Mouse (Mus musculus): ENCODE measurements at regions not wholly inside any gene's neighbourhood (a gene's known extent, or its start where the extent isn't known, plus 50 kb on each side); places are given as distances from the start of the nearest gene placed in this dataset.

DNA sequence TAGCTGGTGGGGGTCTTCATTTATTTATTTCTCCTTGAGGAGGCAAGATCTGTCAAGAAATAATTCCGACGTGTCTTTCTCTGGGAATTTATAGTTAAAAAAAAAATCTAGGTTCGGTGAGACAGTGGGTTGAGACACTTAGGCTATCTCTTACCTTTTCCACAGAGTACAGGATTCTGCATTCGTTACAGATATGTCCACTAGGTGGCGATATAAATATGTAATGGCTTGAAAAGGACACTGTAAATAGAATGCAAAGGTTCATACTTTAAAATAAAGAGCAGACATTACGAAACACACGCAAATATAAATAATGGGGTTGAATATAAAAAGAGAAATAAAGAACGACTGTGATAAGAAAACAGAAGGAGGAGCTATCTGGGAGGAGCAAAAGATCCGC lies 517.5 kb downstream of the Cps1 start:
- TF ChIP-seq SMC3 (IDR thresholded peaks at IDR 0.05; ENCODE audit: low read depth, low read length): peak; percentile 45
- TF ChIP-seq ZC3H11A (IDR thresholded peaks at IDR 0.05; ENCODE audit: low read depth, low read length): 0 out of 2 replicates have a peak, but pooled peaks have one; percentile 16
- TF ChIP-seq E2F4 (IDR thresholded peaks at IDR 0.05; ENCODE audit: borderline replicate concordance, low read depth, low read length): no peak
- peak; percentile 42 for TF ChIP-seq RAD21 (IDR thresholded peaks at IDR 0.05; ENCODE audit: low read depth, low read length)
- no peak for TF ChIP-seq MAZ (IDR thresholded peaks at IDR 0.05; ENCODE audit: low read depth, low read length)
- TF ChIP-seq CTCF (IDR thresholded peaks at IDR 0.05 in 2 of 3, conservative IDR thresholded peaks at IDR 0.05 in 1 of 3; ENCODE audit: control insufficient read depth in 1 of 3, insufficient read depth in 1 of 3, low read depth in 2 of 3, low read length in 3 of 3, poor library complexity in 1 of 3, severe bottlenecking in 1 of 3): peak in 2 of 3 experiments; percentile 24 to 43; a peak in 3 of 6 replicates
- no peak overlapping the region for H3K4me3 ChIP-seq (ENCODE audit: control insufficient read depth in 1 of 2, insufficient read depth in 1 of 2, low read depth in 2 of 2, low read length in 2 of 2)
- no peaks in the 10 kb centered on the region for H3K27me3 ChIP-seq (ENCODE audit: control insufficient read depth in 1 of 2, insufficient read depth in 2 of 2, low read length in 2 of 2)
- no peaks in the 10 kb centered on the region for H3K4me1 ChIP-seq (ENCODE audit: control insufficient read depth in 1 of 2, insufficient read depth in 2 of 2, low read length in 2 of 2)
- H3K9me3 ChIP-seq (replicated peaks; ENCODE audit: insufficient read depth, low read length): no peaks in the 10 kb centered on the region
- DNase-seq (ENCODE audit: low read depth, low spot score): peak; percentile 34
- no peaks in the 10 kb centered on the region for H3K36me3 ChIP-seq (ENCODE audit: control insufficient read depth in 1 of 2, insufficient read depth in 2 of 2, low read length in 2 of 2)
- H3K79me2 ChIP-seq (ENCODE audit: control insufficient read depth, insufficient read depth, low read length, poor library complexity): no peaks in the 10 kb centered on the region
- no peak overlapping the region for H3K9ac ChIP-seq (ENCODE audit: control insufficient read depth, low read depth, low read length, poor library complexity, severe bottlenecking)
- H3K27ac ChIP-seq (ENCODE audit: control insufficient read depth, low read depth, low read length): no peak overlapping the region

- Histone ChIP-seq H3K4me3 (ENCODE audit: control insufficient read depth in 1 of 2, insufficient read depth in 1 of 2, low read depth in 2 of 2, low read length in 2 of 2) (no peak overlapping the region), H3K36me3 (ENCODE audit: control insufficient read depth in 1 of 2, insufficient read depth in 2 of 2, low read length in 2 of 2) (no peaks in the 10 kb centered on the region), H3K4me1 (ENCODE audit: control insufficient read depth in 1 of 2, insufficient read depth in 2 of 2, low read length in 2 of 2) (no peaks in the 10 kb centered on the region), H3K27me3 (ENCODE audit: control insufficient read depth in 1 of 2, insufficient read depth in 2 of 2, low read length in 2 of 2) (no peaks in the 10 kb centered on the region), H3K27ac (ENCODE audit: control insufficient read depth, low read depth, low read length) (no peak overlapping the region), H3K9me3 (replicated peaks; ENCODE audit: insufficient read depth, low read length) (no peaks in the 10 kb centered on the region), H3K79me2 (ENCODE audit: control insufficient read depth, insufficient read depth, low read length, poor library complexity) (no peaks in the 10 kb centered on the region), H3K9ac (ENCODE audit: control insufficient read depth, low read depth, low read length, poor library complexity, severe bottlenecking) (no peak overlapping the region)
- TF ChIP-seq POLR2A (IDR thresholded peaks at IDR 0.05; ENCODE audit: control insufficient read depth in 1 of 2, insufficient read depth in 1 of 2, low read depth in 1 of 2, low read length in 2 of 2, poor library complexity in 1 of 2): no peak
- no peak for TF ChIP-seq TAL1 (IDR thresholded peaks at IDR 0.05; ENCODE audit: low read length)
- TF ChIP-seq MAZ (IDR thresholded peaks at IDR 0.05; ENCODE audit: low read depth, low read length): no peak
- no peak for TF ChIP-seq ZMIZ1 (IDR thresholded peaks at IDR 0.05; ENCODE audit: low read depth, low read length)
- TF ChIP-seq RCOR1 (IDR thresholded peaks at IDR 0.05; ENCODE audit: low read depth, low read length): no peak
- TF ChIP-seq POLR2AphosphoS2 (IDR thresholded peaks at IDR 0.05; ENCODE audit: low read length): no peak
- no peak for TF ChIP-seq GATA1 (IDR thresholded peaks at IDR 0.05; ENCODE audit: low read depth, low read length)
- TF ChIP-seq E2F4 (IDR thresholded peaks at IDR 0.05; ENCODE audit: borderline replicate concordance, low read depth, low read length): no peak
- TF ChIP-seq KAT2A (conservative IDR thresholded peaks at IDR 0.05; ENCODE audit: low read depth, low read length): no peak
- no peak for TF ChIP-seq TCF12 (IDR thresholded peaks at IDR 0.05; ENCODE audit: low read depth, low read length)
- TF ChIP-seq MAFK (IDR thresholded peaks at IDR 0.05; ENCODE audit: borderline replicate concordance, low read depth, low read length): no peak
- TF ChIP-seq POLR2AphosphoS5 (IDR thresholded peaks at IDR 0.05; ENCODE audit: borderline replicate concordance, low read depth, low read length): no peak
- TF ChIP-seq MXI1 (IDR thresholded peaks at IDR 0.05; ENCODE audit: low read depth, low read length): no peak
- no peak for TF ChIP-seq CHD2 (IDR thresholded peaks at IDR 0.05; ENCODE audit: low read length)
- no peak for TF ChIP-seq UBTF (IDR thresholded peaks at IDR 0.05; ENCODE audit: borderline replicate concordance, insufficient read depth, low read depth, low read length)
- no peak for TF ChIP-seq JUND (IDR thresholded peaks at IDR 0.05; ENCODE audit: low read depth, low read length)
- no peak for TF ChIP-seq GABPA (IDR thresholded peaks at IDR 0.05; ENCODE audit: low read depth, low read length)
- no peak for TF ChIP-seq MYC (IDR thresholded peaks at IDR 0.05; ENCODE audit: low read depth, low read length)
- no peak for TF ChIP-seq NRF1 (IDR thresholded peaks at IDR 0.05; ENCODE audit: insufficient read depth, low read depth, low read length, poor library complexity, severe bottlenecking)
- DNase-seq (ENCODE audit: low read depth, low spot score): no peak
Measured at GRCm38 (mm10) chr1:67640766-67641165, 517.9 kb downstream of the Cps1 start.

Data from MEL (cell line).